Mouse (Mus musculus) hindbrain, postnatal 0 days (tissue): ENCODE data around the gene Inhbb. TPM values are rescaled to one million over a fixed set of nuclear protein-coding genes. Genes with fewer than 3 reads are reported as not detected.

ENCODE experiments used
- ATAC-seq: fragments of 200-750 bp; cut with Nextera tagmentation; 2 replicates; pipeline ENCODE4 v1.8.0; 2017; ENCODE audit warnings: mild to moderate bottlenecking, moderate TSS enrichment, moderate library complexity
- DNase-seq: peaks from one replicate; pipeline ENCODE4 v3.0.0-alpha.2; 2015; ENCODE audit warnings: low spot score
- H3K27ac ChIP-seq: fragments of 300-500 bp; sonication (generic); 2 replicates; pipeline ENCODE4 v1.5.1; 2014; ENCODE audit warnings: mild to moderate bottlenecking
- H3K27me3 ChIP-seq: fragments of 300-500 bp; sonication (generic); 2 replicates; pipeline ENCODE4 v1.6.1; 2014; ENCODE audit warnings: low read length, mixed read lengths; ENCODE audit not compliant: insufficient read depth
- H3K36me3 ChIP-seq: fragments of 300-500 bp; sonication (generic); 2 replicates; pipeline ENCODE4 v1.6.1; 2014; ENCODE audit warnings: low read length, mixed read lengths; ENCODE audit not compliant: insufficient read depth
- H3K4me1 ChIP-seq: fragments of 300-500 bp; sonication (generic); 2 replicates; pipeline ENCODE4 v1.6.1; 2014; ENCODE audit warnings: antibody characterized with exemption, low read length, mixed read lengths; ENCODE audit not compliant: insufficient read depth
- H3K4me2 ChIP-seq: fragments of 300-500 bp; sonication (generic); 2 replicates; pipeline ENCODE4 v1.6.1; 2014; ENCODE audit warnings: low read depth, mild to moderate bottlenecking, low read length, moderate library complexity, mixed read lengths
- H3K4me3 ChIP-seq: fragments of 300-500 bp; sonication (generic); 2 replicates; pipeline ENCODE4 v1.5.1; 2014; ENCODE audit warnings: low read length
- H3K9ac ChIP-seq: fragments of 300-500 bp; sonication (generic); replicated peaks from 2 replicates; pipeline ENCODE4 v1.6.1; 2014; ENCODE audit warnings: mild to moderate bottlenecking, low read length, moderate library complexity, mixed read lengths
- H3K9me3 ChIP-seq: fragments of 300-500 bp; sonication (generic); 2 replicates; pipeline ENCODE4 v1.6.1; 2016; ENCODE audit warnings: low read length, mixed read lengths
- CTCF ChIP-seq: IDR thresholded peaks from 2 replicates; pipeline ENCODE4 v1.5.1; 2016; ENCODE audit warnings: antibody characterized with exemption, control low read depth, low read depth
- WGBS: fragments of 180-500 bp; shearing (Covaris S2); extraction: QIAGEN DNeasy Blood & Tissue Kit; methylation state at CpG from one replicate; pipeline ENCODE4 v1.1.7; 2014; 5-methylcytosine and 5-hydroxymethylcytosine counted together
- polyA plus RNA-seq: library from polyadenylated mRNA; unstranded; fragments of >200 nt; fragmentation: Nextera tagmentation; extraction: Ambion mirVana; gene quantifications from 2 replicates; pipeline ENCODE4 v1.2.1, GENCODE M21; 2015
- total RNA-seq: library from RNA; depleted of rRNA; stranded (reverse); fragments of >200 nt; gene quantifications from 2 replicates; pipeline ENCODE4 v1.2.3, GENCODE M21; 2014

Inhbb gene
- total and polyA plus RNA-seq, 2 experiments from 2014 or later: 3.3 to 7.1 TPM

- H3K27ac ChIP-seq: no peak overlapping the region
- WGBS: 39% methylated on average over 4 of the region's 4 CpGs
- no peaks in the 10 kb centered on the region for H3K27me3 ChIP-seq
- TF ChIP-seq CTCF: no peak
- no peak overlapping the region for H3K4me3 ChIP-seq
- H3K4me1 ChIP-seq: peaks cover 5% of the 10 kb centered on the region; the same call in 1 of the 2 replicates
- DNase-seq (peak; percentile 68), ATAC-seq (0 out of 2 replicates have a peak, but pooled peaks have one; percentile 33)
- no peak overlapping the region for H3K4me2 ChIP-seq
- no peaks in the 10 kb centered on the region for H3K9me3 ChIP-seq
- H3K36me3 ChIP-seq: no peaks in the 10 kb centered on the region
- no peak overlapping the region for H3K9ac ChIP-seq
Measured at GRCm38 (mm10) chr1:119453731-119454130, 31.7 kb upstream of the Inhbb start.

- ATAC-seq (no peak), DNase-seq (no peak)
- Histone ChIP-seq H3K4me3 (no peak overlapping the region), H3K4me1 (peaks cover 5% of the 10 kb centered on the region; the same call in 1 of the 2 replicates), H3K9ac (no peak overlapping the region), H3K36me3 (no peaks in the 10 kb centered on the region), H3K27ac (no peak overlapping the region), H3K4me2 (no peak overlapping the region), H3K27me3 (no peaks in the 10 kb centered on the region), H3K9me3 (no peaks in the 10 kb centered on the region)
- TF ChIP-seq CTCF: no peak
- WGBS: 58% methylated on average over 10 of the region's 10 CpGs
Measured at GRCm38 (mm10) chr1:119451417-119451816, 29.4 kb upstream of the Inhbb start.

GRCm38 (mm10) chr1:119450651-119451345, 28.8 kb upstream of the Inhbb start:
- no peak for TF ChIP-seq CTCF
- no peaks in the 10 kb centered on the region for H3K27me3 ChIP-seq
- DNase-seq (no peak), ATAC-seq (no peak)
- no peak overlapping the region for H3K4me2 ChIP-seq
- H3K9ac ChIP-seq: no peak overlapping the region
- H3K9me3 ChIP-seq: no peaks in the 10 kb centered on the region
- no peak overlapping the region for H3K4me3 ChIP-seq
- WGBS: 80% methylated on average over 10 of the region's 10 CpGs
- H3K4me1 ChIP-seq: peaks cover 5% of the 10 kb centered on the region; the same call in 1 of the 2 replicates
- H3K36me3 ChIP-seq: no peaks in the 10 kb centered on the region
- H3K27ac ChIP-seq: no peak overlapping the region

- 70% methylated on average over 10 of the region's 10 CpGs for WGBS
- no peaks in the 10 kb centered on the region for H3K4me1 ChIP-seq
- no peak for TF ChIP-seq CTCF
- H3K36me3 ChIP-seq: no peaks in the 10 kb centered on the region
- H3K9ac ChIP-seq: no peak overlapping the region
- H3K4me2 ChIP-seq: no peak overlapping the region
- H3K27ac ChIP-seq: no peak overlapping the region
- H3K9me3 ChIP-seq: no peaks in the 10 kb centered on the region
- no peak for DNase-seq
- no peak for ATAC-seq
- no peak overlapping the region for H3K4me3 ChIP-seq
- no peaks in the 10 kb centered on the region for H3K27me3 ChIP-seq
Measured at GRCm38 (mm10) chr1:119446753-119447283, 24.8 kb upstream of the Inhbb start.

DNA sequence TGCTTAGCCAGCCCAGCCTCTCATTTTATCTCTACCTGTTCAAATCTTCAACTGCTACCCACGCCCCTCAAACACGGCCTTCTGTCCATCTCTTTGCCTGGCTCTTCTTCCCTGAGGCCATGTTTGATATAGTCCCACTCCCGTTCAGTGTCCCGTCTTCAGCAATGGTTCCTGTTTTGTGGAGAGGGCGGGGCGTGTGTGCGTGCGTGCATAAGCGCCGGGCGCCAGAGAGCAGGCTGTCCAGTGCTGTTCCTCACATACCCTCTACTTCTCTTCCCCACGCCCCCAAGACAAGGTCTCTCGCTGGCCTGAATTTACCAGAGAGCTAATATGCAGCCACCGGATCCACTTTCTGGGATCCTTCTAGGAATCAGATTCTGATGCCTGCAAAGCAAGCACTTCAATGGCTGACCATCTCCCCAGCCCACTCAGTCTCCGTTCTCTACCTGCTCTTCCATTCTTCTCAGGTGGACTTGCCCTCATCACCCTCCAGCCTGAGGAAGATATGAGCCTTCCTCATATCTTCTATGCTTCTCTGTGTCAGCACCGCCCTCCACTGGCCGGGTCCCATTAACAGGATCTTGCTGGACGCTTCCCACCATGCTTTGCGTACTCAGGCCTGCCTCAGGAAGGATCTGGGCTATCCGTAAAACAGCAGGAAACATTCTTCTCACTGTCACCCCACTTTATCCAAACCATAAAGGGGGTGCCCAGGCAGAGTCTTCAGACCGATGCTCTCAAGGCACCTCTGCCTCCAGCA, 21.7 kb upstream of the Inhbb start:
- no peaks in the 10 kb centered on the region for H3K4me1 ChIP-seq
- no peak overlapping the region for H3K9ac ChIP-seq
- no peak overlapping the region for H3K4me3 ChIP-seq
- no peaks in the 10 kb centered on the region for H3K36me3 ChIP-seq
- H3K27ac ChIP-seq: no peak overlapping the region
- ATAC-seq (no peak), DNase-seq (no peak)
- no peak overlapping the region for H3K4me2 ChIP-seq
- no peaks in the 10 kb centered on the region for H3K27me3 ChIP-seq
- 85% methylated on average over 21 of the region's 21 CpGs for WGBS
- no peaks in the 10 kb centered on the region for H3K9me3 ChIP-seq
- TF ChIP-seq CTCF: peak; percentile 34

DNA sequence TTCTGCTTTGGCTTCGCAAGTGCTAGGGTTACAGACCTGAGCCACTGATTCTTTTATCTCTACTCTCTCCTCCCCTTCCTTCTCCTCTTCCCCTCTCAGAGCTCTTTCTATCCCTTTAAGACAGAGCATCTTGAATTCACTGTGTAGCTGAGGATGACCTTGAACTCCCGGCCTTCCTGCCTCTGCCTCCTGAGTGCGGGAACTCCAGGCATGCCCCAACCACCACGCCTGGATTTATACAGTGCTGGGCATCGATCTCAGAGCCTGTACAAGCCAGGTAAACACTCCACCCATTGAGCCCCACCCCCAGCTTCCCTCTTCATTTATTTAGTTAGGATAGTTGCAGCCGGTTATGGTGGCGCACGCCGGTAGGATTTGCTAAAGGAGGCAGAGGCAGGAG, 20.9 kb upstream of the Inhbb start:
- ATAC-seq (no peak), DNase-seq (no peak)
- H3K36me3 ChIP-seq: no peaks in the 10 kb centered on the region
- H3K4me1 ChIP-seq: no peaks in the 10 kb centered on the region
- no peaks in the 10 kb centered on the region for H3K9me3 ChIP-seq
- H3K9ac ChIP-seq: no peak overlapping the region
- H3K4me2 ChIP-seq: no peak overlapping the region
- H3K4me3 ChIP-seq: no peak overlapping the region
- TF ChIP-seq CTCF: no peak
- 94% methylated on average over 9 of the region's 9 CpGs for WGBS
- no peak overlapping the region for H3K27ac ChIP-seq
- no peaks in the 10 kb centered on the region for H3K27me3 ChIP-seq
